Mouse (Mus musculus): ENCODE results near the gene Polr2h.
"Not testable (repeated sequence)": the region's sequence is repeated elsewhere in the genome, so short reads cannot be mapped to it uniquely, and the experiment has no call there.

The Polr2h gene

DNA sequence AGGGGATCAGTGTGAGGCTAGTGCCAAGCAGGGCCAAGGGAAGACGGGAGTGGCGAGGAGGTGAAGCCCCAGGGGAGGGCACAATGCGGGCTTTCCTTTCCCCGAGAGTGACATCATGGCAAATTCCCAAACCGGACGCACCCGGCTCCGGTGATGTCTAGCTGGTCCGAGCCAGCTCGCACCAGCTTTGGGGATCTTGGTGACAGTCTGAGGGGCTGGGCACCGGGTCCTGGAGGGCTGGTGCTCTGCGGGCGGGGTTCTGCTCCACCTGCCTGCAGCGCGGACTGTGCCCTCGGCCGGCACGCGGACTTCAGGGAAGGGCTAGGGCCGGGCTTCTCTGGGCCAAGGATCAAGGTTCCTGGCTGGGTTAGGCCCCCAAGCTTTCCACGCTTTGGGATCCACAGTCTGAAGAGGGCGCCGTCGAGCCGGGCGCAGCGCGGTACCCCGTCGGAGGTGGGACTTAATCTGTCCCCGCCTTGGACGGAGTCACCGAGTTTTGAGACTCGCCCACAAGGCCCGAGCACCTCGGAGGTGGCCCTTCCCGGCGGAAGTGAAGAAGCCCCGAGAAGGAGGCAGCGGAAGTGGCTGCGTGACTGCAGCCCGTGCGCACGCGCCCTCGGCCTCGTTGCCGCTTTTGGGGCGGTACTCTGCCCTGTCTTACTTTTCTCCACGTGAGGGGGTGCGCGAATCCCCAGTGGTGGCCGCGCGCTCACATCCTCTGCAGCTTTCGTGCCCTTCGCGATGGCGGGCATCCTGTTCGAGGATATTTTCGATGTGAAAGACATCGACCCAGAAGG is at the start of gene Polr2h, which contains the start of gene Clcn2:
TSS of gene Polr2h (plus strand) at position 485 of the 797 bp plus-strand sequence.
TSS of gene Clcn2 (minus strand) at position 566 of the 797 bp plus-strand sequence.
- peak; percentile 97 to 98 for DNase-seq (ENCODE audit: low spot score in 2 of 2)

DNA sequence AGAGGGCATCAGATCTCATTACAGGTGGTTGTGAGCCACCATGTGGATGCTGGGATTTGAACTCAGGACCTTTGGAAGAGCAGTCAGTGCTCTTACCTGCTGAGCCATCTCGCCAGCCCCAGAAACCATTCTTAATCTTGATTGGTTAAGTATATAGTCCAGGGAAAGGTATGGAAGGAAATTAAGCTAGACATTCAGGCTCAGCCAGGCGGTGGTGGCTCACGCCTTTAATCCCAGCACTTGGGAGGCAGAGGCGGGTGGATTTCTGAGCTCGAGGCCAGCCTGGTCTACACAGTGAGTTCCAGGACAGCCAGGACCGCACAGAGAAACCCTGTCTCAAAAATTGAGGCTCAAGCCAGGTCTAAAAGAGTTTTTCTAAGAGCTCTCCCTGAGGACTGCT is 49.5 kb upstream of the Polr2h start, which contains the start of gene Eif4g1:
TSS of gene Eif4g1 (plus strand) at position 301 of the 400 bp plus-strand sequence.
- not testable (repeated sequence) for DNase-seq (ENCODE audit: low spot score in 2 of 2)

DNA sequence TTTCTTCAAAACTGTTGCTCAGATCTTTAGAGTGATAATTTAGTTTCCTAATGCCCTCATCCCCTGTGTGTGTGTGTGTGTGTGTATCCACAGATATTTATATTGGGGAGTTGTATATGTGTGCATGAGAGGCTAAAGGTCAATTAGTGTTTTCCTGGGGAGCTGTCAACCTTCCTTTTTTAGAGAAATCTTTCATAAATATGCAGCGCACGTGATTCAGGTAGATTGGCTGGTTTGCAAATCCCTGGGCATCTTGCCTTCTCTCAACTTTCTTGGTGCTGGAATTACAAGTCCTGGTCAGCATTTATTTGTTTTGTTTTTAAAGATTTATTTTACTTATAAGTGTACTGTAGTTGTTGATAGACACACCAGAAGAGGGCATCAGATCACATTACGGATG is 47.2 kb upstream of the Polr2h start:
- DNase-seq (ENCODE audit: low spot score in 2 of 2): no peak

DNA sequence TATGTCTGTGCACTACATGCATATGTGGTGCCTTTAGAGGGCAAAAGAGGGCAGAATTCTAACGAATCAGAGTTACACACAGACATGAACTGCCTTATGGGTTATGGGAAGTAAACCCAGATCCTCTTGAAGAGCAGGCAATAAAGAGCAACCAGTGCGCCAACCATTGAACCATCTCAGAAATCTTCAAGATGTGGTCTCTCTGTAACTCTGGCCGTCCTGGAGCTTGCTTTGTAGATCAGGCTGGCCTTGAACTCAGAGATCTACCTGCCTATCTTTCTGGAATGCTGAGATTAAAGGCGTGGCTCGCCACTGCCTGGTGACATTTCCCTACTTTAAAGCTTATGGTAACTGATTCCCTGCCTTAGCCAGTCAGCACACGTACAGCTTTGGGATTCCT is 45.6 kb upstream of the Polr2h start:
- DNase-seq (ENCODE audit: low spot score in 2 of 2): no peak

DNA sequence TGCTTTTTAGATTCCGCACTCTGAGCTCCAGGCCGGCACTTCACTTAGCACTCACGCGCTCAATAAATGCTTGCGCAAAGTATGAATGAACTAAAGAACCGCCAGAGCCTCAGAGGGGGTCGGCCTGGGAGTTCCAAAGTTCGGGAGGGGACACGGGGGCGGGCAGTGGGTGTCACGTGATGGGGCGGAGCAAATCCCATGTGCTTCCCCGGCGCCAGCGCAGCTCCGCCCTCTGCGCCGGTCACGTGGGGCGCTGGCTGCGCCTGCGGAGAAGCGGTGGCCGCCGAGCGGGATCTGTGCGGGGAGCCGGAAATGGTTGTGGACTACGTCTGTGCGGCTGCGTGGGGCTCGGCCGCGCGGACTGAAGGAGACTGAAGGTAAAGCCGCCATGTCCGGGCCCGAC is 45.0 kb upstream of the Polr2h start:
- DNase-seq (ENCODE audit: low spot score in 2 of 2): peak; percentile 95 to 96

DNA sequence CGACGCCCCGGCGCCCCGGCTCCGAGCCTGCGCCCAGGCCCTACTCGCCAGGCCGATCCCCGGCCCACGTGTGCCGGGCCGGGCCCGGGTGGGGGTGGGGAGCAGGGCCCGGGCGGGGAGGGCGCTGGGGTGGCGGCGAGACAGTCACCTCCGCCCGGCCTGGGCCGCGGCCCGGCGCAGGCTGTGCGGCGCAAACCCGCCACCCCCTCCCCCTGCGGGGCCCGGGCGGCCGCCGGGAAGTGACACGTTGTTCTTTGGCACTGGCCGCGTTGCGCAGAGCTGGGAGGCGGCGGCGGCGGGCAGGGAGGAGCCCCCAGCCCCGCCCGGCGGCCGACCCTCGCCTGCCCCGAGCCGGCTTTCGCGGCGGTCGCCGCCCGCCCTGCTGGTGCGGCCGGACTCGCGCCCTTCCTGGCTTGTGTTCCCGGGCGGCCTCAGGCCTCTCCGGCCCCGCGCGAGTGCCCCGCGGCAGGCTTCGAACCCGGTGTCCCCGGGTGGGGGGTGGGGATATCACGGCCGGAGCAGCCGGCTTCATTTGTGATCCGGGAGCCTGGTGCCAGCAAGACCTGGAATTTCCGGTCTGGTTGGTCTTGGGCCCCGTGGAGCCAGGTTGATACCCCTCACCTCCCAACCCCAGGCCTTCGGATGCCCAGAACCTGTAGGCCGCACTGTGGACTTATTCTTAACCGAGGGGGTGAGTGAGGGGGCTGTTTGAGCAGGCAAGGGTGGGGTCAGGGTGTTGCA is 44.3 kb upstream of the Polr2h start:
- peak in 1 of 2 experiments; percentile 24 for DNase-seq (ENCODE audit: low spot score in 2 of 2)

DNA sequence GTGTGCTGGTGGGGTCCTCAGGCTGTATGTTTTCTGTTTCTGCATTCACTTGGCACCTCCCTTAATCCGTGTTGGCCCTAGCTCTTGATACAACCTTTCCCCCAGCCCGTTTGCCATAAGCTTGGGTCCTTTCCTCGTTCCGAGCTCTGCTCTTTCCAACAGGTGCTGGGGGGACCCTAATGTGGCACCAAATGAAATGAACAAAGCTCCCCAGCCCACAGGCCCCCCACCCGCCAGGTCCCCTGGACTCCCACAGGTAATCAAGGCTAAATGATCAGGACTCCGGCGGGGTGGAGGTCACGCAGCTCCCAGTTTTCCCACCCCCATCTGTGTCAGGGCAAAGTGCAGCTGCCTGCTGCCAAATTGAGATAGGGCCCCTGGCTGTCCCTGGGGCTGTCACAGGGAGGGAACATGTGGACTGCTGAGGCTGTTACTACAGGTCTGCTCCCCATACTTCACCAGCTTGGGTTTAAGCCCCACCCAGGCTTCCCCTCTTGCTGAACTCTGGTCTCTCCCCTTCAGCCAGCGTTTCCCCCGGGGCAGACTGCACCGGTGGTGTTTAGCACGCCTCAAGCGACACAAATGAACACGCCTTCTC is 43.7 kb upstream of the Polr2h start:
- no peak for DNase-seq (ENCODE audit: low spot score in 2 of 2)

DNA sequence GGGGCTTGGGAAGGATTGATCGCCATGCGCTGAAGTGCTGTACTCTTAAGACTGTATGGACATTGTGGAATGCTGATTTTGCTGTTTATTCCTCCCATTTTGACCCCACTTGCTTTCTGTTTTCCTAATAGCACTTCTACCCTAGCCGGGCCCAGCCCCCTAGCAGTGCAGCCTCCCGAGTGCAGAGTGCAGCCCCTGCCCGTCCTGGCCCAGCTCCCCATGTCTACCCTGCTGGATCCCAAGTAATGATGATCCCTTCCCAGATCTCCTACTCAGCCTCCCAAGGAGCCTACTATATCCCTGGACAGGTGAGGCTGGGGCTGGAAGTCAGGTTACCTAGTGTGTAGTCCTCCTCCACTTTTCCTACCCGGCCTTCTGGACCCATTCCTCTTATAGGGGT is 42.3 kb upstream of the Polr2h start:
- no peak for DNase-seq (ENCODE audit: low spot score in 2 of 2)

DNA sequence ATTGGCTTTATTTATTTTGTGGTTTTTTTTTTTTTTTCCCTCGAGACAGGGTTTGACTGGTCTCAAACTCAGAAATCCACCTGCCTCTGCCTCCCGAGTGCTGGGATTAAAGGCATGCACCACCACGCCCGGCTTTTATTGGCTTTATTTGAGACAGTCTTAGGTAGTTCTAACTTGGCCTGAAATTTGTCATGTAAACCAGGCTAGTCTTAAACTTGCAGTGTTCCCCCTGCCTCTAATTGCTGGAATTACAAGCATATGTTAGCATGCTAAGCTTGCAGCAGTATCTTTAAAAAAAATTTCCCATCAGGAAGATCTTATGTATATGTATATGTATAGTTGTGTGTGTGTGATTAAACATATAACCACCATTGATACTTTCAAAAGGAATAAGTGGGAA is 40.8 kb upstream of the Polr2h start:
- DNase-seq (ENCODE audit: low spot score in 2 of 2): no peak

DNA sequence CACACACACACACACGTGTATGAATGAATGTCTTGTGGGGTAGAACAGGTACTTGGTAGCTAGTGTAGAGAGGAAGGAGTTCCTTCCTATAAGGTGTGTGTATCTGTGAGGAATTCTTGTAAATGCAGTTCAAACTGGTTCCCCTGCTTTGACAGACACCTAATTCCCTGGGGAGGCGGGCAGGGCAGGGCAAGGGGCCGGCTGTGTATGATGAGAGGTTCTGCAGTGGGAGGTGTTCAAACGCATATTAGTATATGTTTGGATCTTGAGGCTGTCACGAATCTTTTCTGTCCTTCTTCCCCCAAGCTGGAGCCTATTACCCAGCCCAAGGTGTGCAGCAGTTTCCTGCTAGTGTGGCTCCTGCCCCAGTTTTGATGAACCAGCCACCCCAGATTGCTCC is 40.1 kb upstream of the Polr2h start:
- no peak for DNase-seq (ENCODE audit: low spot score in 2 of 2)

DNA sequence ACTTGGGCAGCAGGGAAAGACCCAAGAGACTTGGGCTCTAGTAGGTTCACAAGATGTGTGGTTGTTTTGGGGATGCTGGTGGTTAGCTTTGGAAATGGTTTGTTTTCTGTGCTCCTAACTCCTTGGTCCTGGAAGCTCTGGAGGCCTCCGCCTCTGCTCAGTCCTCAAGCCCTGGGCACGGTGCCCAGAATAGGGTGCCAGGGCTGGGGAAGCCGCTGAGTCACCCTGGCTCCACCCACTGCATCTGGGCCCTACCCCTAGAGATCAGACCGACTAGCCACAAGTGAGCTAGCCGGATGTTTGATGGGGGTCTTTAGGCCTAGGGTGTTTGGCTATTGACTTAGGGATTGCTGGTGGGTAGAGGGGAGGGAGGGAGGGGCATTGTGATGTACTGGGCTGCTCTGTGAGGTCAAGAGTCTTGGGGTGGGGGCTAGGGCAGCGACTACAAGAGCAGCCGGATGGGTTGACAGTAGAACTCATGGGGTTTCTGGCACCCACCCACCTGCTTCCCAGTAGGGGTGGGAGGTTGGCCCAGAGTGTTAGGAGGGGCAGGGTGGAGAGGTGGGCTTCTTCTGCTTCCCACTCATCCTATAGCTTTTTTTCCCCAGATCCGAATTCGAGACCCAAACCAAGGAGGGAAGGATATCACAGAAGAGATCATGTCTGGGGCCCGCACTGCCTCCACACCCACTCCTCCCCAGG is 39.3 kb upstream of the Polr2h start:
- peak; percentile 76 to 79 for DNase-seq (ENCODE audit: low spot score in 2 of 2)

DNA sequence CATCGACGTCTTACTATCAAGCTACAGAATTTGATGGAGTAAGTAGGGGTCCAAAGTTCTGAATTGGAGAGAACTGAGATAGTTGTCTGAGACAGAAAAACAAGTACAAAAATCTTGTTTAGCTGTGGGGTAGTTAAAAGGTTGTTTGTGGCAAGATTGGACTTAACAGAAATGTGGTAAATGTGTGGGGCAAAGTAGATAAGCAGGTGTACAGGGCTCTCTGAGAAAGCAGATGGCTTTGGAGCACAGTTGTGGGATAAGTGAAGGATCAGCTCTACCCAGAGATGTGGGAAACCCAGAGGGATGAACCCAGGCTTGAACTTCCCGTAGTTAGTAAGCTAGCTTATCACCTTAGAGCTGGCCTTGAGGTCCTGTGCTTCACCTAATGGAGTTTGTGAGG is 26.7 kb upstream of the Polr2h start:
- DNase-seq (ENCODE audit: low spot score in 2 of 2): no peak

DNA sequence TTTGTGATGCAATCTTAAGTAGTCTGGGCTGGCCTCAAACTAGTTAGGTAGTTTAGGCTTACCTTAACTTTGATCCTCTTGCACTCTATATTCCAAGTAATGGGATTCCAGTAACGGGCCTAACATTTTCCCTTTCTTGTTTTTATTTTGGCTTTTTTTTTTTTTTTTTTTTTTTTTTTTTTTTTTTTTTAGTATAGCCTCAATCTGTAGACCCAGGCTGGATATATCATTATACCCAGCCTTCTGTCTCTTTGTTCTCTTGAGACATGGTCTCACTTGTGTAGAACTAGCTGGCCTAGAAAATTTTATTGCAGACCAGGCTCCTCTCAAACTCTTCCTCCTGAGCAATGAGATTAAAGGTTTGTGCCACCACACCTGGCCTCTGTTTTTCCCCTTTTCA is 25.8 kb upstream of the Polr2h start:
- DNase-seq (ENCODE audit: low spot score in 2 of 2): no peak

DNA sequence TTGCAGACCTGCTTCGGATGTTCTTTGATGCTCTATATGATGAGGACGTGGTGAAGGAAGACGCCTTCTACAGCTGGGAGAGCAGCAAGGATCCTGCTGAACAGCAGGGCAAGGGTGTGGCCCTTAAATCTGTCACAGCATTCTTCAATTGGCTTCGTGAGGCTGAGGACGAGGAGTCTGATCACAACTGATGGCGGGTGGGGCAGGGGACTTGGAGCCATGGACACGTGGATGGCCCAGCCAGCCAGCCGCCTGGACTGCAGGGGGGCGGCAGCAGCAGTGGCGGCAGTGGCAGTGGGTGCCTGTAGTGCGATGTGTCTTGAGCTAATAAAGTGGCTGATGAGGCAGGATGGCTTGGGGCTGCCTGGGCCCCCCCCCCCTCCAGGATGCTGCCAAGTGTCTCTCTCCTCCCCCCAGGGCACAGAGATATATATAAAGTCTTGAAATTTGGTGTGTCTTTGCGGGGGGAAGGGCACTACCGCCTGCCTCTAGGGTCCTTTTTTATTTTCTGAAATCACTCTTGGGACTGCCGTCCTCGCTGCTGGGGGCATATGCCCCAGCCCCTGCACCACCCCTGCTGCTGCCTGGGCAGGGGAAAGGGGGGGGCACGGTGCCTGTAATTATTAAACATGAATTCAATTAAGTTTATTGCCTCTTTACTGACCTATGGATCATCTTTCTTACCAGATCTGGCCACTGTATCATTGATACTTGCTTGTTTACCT is 25.1 kb upstream of the Polr2h start:
- no peak for DNase-seq (ENCODE audit: low spot score in 2 of 2)

DNA sequence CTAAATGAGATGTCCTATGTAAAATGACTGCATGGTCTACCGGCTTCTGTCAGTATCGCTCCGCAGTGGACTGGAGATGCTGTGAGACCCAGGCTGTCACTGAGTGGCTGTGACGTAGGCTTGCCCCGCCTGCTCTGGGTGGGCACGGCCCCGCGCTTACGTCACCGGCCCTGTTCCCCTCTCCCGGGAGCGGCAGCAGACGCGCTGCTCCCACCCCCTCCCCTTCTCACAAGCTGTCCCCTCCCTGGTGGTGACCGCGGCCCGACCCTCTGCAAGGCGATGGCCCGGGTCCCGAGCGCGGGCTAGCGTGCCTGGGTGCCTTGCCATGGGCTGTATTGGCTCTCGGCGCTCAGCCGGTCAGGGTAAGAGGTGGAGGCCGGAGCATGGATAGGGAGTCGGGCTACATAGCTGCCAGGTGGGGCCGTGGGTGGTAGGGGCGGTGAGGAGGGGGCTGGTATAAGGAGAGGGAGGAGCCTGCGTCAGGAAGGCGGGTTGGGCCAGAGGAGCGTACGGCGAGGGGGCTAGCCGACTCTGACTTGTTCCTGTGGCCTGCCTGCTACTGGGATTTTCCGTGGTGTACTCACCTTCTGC is 24.3 kb upstream of the Polr2h start, which contains the start of gene Fam131a:
TSS of gene Fam131a (plus strand) at position 131 of the 591 bp plus-strand sequence.
- peak; percentile 91 to 96 for DNase-seq (ENCODE audit: low spot score in 2 of 2)

DNA sequence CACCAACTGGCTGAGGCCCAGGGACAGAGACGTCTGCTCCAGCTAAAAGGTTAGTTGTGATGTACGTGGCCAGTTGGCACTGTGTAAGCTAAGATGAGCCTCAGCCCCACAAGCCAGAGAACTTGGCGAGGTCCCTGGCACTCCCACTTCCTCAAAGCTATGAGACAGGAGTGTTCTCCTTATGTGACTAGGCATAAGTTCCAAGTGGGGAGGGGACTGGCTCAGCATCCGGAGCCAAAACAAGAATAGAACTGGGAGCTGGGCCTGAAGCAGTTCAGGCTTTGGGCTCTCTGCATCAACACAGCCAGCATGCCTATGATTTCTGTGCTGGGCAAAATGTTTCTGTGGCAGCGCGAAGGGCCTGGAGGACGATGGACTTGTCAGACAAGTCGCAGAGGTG is 22.7 kb upstream of the Polr2h start:
- peak; percentile 80 to 88 for DNase-seq (ENCODE audit: low spot score in 2 of 2)

DNA sequence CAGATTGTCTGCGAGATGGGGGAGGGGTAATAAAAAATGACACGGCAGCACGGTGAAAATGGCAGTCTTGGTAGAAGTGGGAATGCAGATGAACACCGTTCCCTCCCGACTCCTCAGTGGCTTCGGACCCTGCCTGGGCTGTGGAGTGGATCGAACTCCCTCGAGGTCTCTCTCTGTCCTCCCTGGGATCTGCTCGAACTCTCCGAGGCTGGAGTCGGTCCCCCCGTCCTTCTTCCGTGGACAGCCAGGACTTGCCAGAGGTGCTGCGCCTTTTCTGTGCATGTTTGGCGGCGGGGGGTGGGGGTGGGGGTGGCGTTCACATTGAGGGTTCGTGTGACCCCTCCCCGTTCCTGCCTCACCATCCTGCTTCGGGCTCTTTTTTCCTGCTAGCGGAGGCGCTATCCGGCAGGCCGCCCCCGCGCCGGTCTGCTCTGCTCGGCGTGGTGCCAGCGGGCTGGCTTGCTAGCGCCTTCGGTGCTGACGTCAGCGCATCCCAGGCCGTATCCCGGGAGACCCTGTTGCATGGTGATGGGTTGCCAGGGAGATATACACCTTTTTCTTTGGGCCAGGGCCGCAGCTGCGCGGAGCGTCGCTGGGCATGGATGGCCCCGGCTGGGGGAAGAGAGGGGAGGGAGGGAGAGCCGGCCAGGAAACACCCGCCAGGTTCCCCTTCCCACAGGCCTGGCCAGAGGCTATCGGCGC is 21.7 kb upstream of the Polr2h start:
- peak; percentile 97 to 99 for DNase-seq (ENCODE audit: low spot score in 2 of 2)

DNA sequence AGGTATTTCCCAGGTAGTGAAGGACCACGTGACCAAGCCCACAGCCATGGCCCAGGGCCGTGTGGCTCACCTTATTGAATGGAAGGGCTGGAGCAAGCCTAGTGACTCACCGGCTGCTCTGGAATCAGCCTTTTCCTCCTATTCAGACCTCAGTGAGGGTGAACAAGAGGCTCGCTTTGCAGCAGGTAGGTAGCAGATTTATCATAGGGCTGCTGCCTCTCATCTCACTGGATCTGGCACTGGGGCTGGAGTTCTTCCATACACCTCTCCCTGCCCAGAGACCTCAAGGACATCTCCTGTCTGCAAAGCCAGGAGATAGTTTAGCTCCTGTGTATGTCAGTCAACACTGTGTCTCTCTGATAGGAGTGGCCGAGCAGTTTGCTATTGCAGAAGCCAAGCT is 18.2 kb upstream of the Polr2h start:
- no peak for DNase-seq (ENCODE audit: low spot score in 2 of 2)

DNA sequence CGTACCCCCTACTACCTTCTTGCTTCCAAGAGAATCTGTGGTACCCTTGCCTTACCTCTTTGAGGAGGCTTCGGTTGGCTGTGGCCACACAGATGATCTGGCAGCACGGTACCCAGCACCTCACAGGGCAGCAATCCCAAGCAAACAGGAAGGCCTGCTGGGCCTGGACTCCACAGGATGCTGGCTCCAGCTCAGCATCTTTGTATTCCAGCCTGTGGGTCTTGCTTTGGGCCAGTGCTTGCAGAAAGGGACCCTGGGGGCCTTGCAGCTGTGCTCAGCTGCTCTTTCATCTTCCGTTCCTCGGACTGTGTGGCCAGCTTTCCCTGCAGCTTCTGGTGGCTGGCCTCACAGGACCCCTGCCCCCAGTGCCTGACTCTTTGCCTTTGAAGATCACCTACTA is 17.4 kb upstream of the Polr2h start:
- DNase-seq (ENCODE audit: low spot score in 2 of 2): no peak

DNA sequence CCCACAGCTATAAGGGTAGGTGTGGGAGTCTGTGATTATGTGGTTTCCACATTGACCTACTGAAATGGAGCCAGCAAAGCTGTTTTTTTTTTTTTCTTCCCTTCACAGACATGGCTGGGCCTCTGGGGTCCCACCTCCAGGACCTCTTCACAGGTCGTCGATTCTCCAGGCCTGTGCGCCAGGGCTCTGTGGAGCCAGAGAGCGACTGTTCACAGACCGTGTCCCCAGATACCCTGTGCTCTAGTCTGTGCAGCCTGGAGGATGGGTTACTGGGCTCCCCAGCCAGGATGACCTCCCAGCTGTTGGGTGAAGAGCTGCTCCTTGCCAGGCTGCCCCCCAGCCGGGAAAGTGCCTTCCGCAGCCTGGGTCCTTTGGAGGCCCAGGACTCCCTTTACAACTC is 16.1 kb upstream of the Polr2h start:
- no peak for DNase-seq (ENCODE audit: low spot score in 2 of 2)

All from frontal cortex, postnatal 36 days (tissue).